Mouse (Mus musculus): ENCODE data around the gene Pnma3.
"Not testable (repeated sequence)": the region's sequence is repeated elsewhere in the genome, so short reads cannot be mapped to it uniquely, and the experiment has no call there.

Pnma3 gene

GRCm38 (mm10) chrX:73064415-73064793 is at the start of gene Pnma3:
Gene Pnma3 (plus strand): TSS chrX:73064787.
- in situ Hi-C loops (cut with MboI; ENCODE audit: low pct_unique_long_range_greater_than_20kb in 1 of 2, low sequenced_read_pairs in 2 of 2, unreplicated experiment in 1 of 2), result loop anchor here in 1 of 2 experiments (25.0 kb wide), 1 partner anchor 173 kb away; the partner anchor contains the start of genes F8a and Xlr4c

- in situ Hi-C loops (cut with MboI; ENCODE audit: low pct_unique_long_range_greater_than_20kb in 1 of 2, low sequenced_read_pairs in 2 of 2, unreplicated experiment in 1 of 2), result no loop called here
Measured at GRCm38 (mm10) chrX:73037003-73037402, 27.6 kb upstream of the Pnma3 start, which contains the start of gene Pnma5. Gene Pnma5 (minus strand): TSS chrX:73037103.

GRCm38 (mm10) chrX:73038831-73039230 is 25.8 kb upstream of the Pnma3 start:
- in situ Hi-C loops (cut with MboI; ENCODE audit: low pct_unique_long_range_greater_than_20kb in 1 of 2, low sequenced_read_pairs in 2 of 2, unreplicated experiment in 1 of 2), result no loop called here

- in situ Hi-C loops (cut with MboI; ENCODE audit: low pct_unique_long_range_greater_than_20kb in 1 of 2, low sequenced_read_pairs in 2 of 2, unreplicated experiment in 1 of 2), result no loop called here
Measured at GRCm38 (mm10) chrX:73039666-73040065, 24.9 kb upstream of the Pnma3 start.

- in situ Hi-C loops (cut with MboI; ENCODE audit: low pct_unique_long_range_greater_than_20kb in 1 of 2, low sequenced_read_pairs in 2 of 2, unreplicated experiment in 1 of 2), result loop anchor here in 1 of 2 experiments (5.0 to 25.0 kb wide), 4 partner anchors 183 to 601 kb away; partner anchors contain the start of genes F8a, Trex2 and Xlr4c
Measured at GRCm38 (mm10) chrX:73053860-73054563, 10.6 kb upstream of the Pnma3 start.

- in situ Hi-C loops (cut with MboI; ENCODE audit: low pct_unique_long_range_greater_than_20kb in 1 of 2, low sequenced_read_pairs in 2 of 2, unreplicated experiment in 1 of 2), result loop anchor here in 1 of 2 experiments (25.0 kb wide), 1 partner anchor 176 kb away; the partner anchor contains the start of genes F8a and Xlr4c
Measured at GRCm38 (mm10) chrX:73061528-73061927, 3.1 kb upstream of the Pnma3 start.

- in situ Hi-C loops (cut with MboI; ENCODE audit: low pct_unique_long_range_greater_than_20kb in 1 of 2, low sequenced_read_pairs in 2 of 2, unreplicated experiment in 1 of 2), result loop anchor here in 1 of 2 experiments (25.0 kb wide), 1 partner anchor 175 kb away; the partner anchor contains the start of genes F8a and Xlr4c
Measured at GRCm38 (mm10) chrX:73062323-73062722, 2.3 kb upstream of the Pnma3 start.

GRCm38 (mm10) chrX:73063512-73064414 is 824 bp upstream of the Pnma3 start:
- in situ Hi-C loops (cut with MboI; ENCODE audit: low pct_unique_long_range_greater_than_20kb in 1 of 2, low sequenced_read_pairs in 2 of 2, unreplicated experiment in 1 of 2), result loop anchor here in 1 of 2 experiments (25.0 kb wide), 1 partner anchor 174 kb away; the partner anchor contains the start of genes F8a and Xlr4c

- in situ Hi-C loops (cut with MboI; ENCODE audit: low pct_unique_long_range_greater_than_20kb in 1 of 2, low sequenced_read_pairs in 2 of 2, unreplicated experiment in 1 of 2), result loop anchor here in 1 of 2 experiments (25.0 kb wide), 1 partner anchor 170 kb away; the partner anchor contains the start of genes F8a and Xlr4c
Measured at GRCm38 (mm10) chrX:73066765-73067312, 2.3 kb downstream of the Pnma3 start.

- in situ Hi-C loops (cut with MboI; ENCODE audit: low pct_unique_long_range_greater_than_20kb in 1 of 2, low sequenced_read_pairs in 2 of 2, unreplicated experiment in 1 of 2), result not testable (repeated sequence)
Measured at GRCm38 (mm10) chrX:73082267-73083055, 17.9 kb downstream of the Pnma3 start, which contains the start of gene Xlr4a. Gene Xlr4a (minus strand): TSS chrX:73082478.

GRCm38 (mm10) chrX:73096941-73097508 is 32.4 kb downstream of the Pnma3 start, which contains the start of gene Xlr3a:
Gene Xlr3a (minus strand): TSS chrX:73097095.
- in situ Hi-C loops (cut with MboI; ENCODE audit: low pct_unique_long_range_greater_than_20kb in 1 of 2, low sequenced_read_pairs in 2 of 2, unreplicated experiment in 1 of 2), result not testable (repeated sequence)

- in situ Hi-C loops (cut with MboI; ENCODE audit: low pct_unique_long_range_greater_than_20kb in 1 of 2, low sequenced_read_pairs in 2 of 2, unreplicated experiment in 1 of 2), result not testable (repeated sequence)
Measured at GRCm38 (mm10) chrX:73116747-73117146, 52.2 kb downstream of the Pnma3 start, which contains the start of gene Gm14685. Gene Gm14685 (plus strand): TSS chrX:73117047.

Data from mouse embryonic stem cell (cell line).